Mouse (Mus musculus) embryonic facial prominence, embryonic 11.5 days (tissue): Measurements from ENCODE around the gene Eml4. TPM values are rescaled to one million over a fixed set of nuclear protein-coding genes. Genes with fewer than 3 reads are reported as not detected.

Experiments
- ATAC-seq: fragments of 200-750 bp; cut with Nextera tagmentation; replicated peaks from 2 replicates; pipeline ENCODE4 v1.8.0; 2017; ENCODE audit warnings: low read depth; ENCODE audit not compliant: insufficient number of reproducible peaks, low FRiP score, low TSS enrichment
- DNase-seq: peaks from one replicate; pipeline ENCODE4 v3.0.0-alpha.2; 2015; ENCODE audit warnings: low spot score
- H3K27ac ChIP-seq: fragments of 300-500 bp; sonication (generic); replicated peaks from 2 replicates; pipeline ENCODE4 v1.5.1; 2014; ENCODE audit warnings: mild to moderate bottlenecking, low read depth, low read length, control low read depth
- H3K27me3 ChIP-seq: fragments of 300-500 bp; sonication (generic); 2 replicates; pipeline ENCODE4 v1.6.1; 2014; ENCODE audit warnings: mild to moderate bottlenecking, low read length, moderate library complexity, mixed read lengths; ENCODE audit not compliant: control insufficient read depth, insufficient read depth
- H3K36me3 ChIP-seq: fragments of 300-500 bp; sonication (generic); replicated peaks from 2 replicates; pipeline ENCODE4 v1.6.1; 2014; ENCODE audit warnings: low read depth, mild to moderate bottlenecking, low read length, moderate library complexity, mixed read lengths; ENCODE audit not compliant: control insufficient read depth, insufficient read depth
- H3K4me1 ChIP-seq: fragments of 300-500 bp; sonication (generic); 2 replicates; pipeline ENCODE4 v1.6.1; 2014; ENCODE audit warnings: low read length, mixed read lengths; ENCODE audit not compliant: control insufficient read depth, insufficient read depth
- H3K4me2 ChIP-seq: fragments of 300-500 bp; sonication (generic); 2 replicates; pipeline ENCODE4 v1.6.1; 2014; ENCODE audit warnings: low read depth, mild to moderate bottlenecking, control low read depth, low read length, moderate library complexity
- H3K4me3 ChIP-seq: fragments of 300-500 bp; sonication (generic); 2 replicates; pipeline ENCODE4 v1.5.1; 2014; ENCODE audit warnings: low read depth, low read length, control low read depth
- H3K9ac ChIP-seq: fragments of 300-500 bp; sonication (generic); replicated peaks from 2 replicates; pipeline ENCODE4 v1.6.1; 2014; ENCODE audit warnings: mild to moderate bottlenecking, control low read depth, low read length
- H3K9me3 ChIP-seq: fragments of 300-500 bp; sonication (generic); replicated peaks from 2 replicates; pipeline ENCODE4 v1.6.1; 2016; ENCODE audit warnings: mild to moderate bottlenecking, low read length, inconsistent platforms, mixed read lengths; ENCODE audit not compliant: control insufficient read depth
- WGBS: fragments of 180-500 bp; shearing (Covaris S2); extraction: QIAGEN DNeasy Blood & Tissue Kit; methylation state at CpG from one replicate; pipeline ENCODE4 v1.1.7; 2014; 5-methylcytosine and 5-hydroxymethylcytosine counted together
- polyA plus RNA-seq: library from polyadenylated mRNA; unstranded; fragments of >200 nt; fragmentation: Nextera tagmentation; extraction: Ambion mirVana; gene quantifications from 2 replicates; pipeline ENCODE4 v1.2.1, GENCODE M21; 2014

The Eml4 gene
- polyA plus RNA-seq, 1 experiment from 2014 or later: 65.6 TPM

- no peak overlapping the region for H3K4me2 ChIP-seq
- no peaks in the 10 kb centered on the region for H3K27me3 ChIP-seq
- no peaks in the 10 kb centered on the region for H3K9me3 ChIP-seq
- WGBS: 79% methylated on average over 5 of the region's 5 CpGs
- no peak overlapping the region for H3K9ac ChIP-seq
- no peak overlapping the region for H3K27ac ChIP-seq
- no peak for DNase-seq
- no peaks in the 10 kb centered on the region for H3K36me3 ChIP-seq
- no peak overlapping the region for H3K4me3 ChIP-seq
- no peaks in the 10 kb centered on the region for H3K4me1 ChIP-seq
- no peak for ATAC-seq
These were observed 38.9 kb upstream of the Eml4 start for GRCm38 (mm10) chr17:83311806-83312205.

GRCm38 (mm10) chr17:83312244-83312918 lies 38.4 kb upstream of the Eml4 start:
- H3K9me3 ChIP-seq: no peaks in the 10 kb centered on the region
- H3K4me2 ChIP-seq: peak overlapping the region; percentile 36
- 7% methylated on average over 15 of the region's 15 CpGs for WGBS
- no peak overlapping the region for H3K27ac ChIP-seq
- DNase-seq (peak; percentile 74), ATAC-seq (peak; percentile 59)
- no peaks in the 10 kb centered on the region for H3K36me3 ChIP-seq
- no peaks in the 10 kb centered on the region for H3K4me1 ChIP-seq
- H3K27me3 ChIP-seq: no peaks in the 10 kb centered on the region
- no peak overlapping the region for H3K4me3 ChIP-seq
- H3K9ac ChIP-seq: peak overlapping the region; percentile 18; the same call in 1 of the 2 replicates

GRCm38 (mm10) chr17:83313046-83313689 lies 37.6 kb upstream of the Eml4 start:
- no peaks in the 10 kb centered on the region for H3K9me3 ChIP-seq
- no peak for ATAC-seq
- 50% methylated on average over 8 of the region's 8 CpGs for WGBS

GRCm38 (mm10) chr17:83315476-83315875 lies 35.3 kb upstream of the Eml4 start:
- H3K4me1 ChIP-seq: no peaks in the 10 kb centered on the region
- no peaks in the 10 kb centered on the region for H3K27me3 ChIP-seq
- no peak overlapping the region for H3K4me3 ChIP-seq
- WGBS: 56% methylated on average over 4 of the region's 4 CpGs
- H3K4me2 ChIP-seq: no peak overlapping the region
- H3K9ac ChIP-seq: no peak overlapping the region; the same call in 1 of the 2 replicates
- ATAC-seq (no peak), DNase-seq (no peak)
- no peak overlapping the region for H3K27ac ChIP-seq
- H3K9me3 ChIP-seq: no peaks in the 10 kb centered on the region
- no peaks in the 10 kb centered on the region for H3K36me3 ChIP-seq

More at GRCm38 (mm10) chr17:83313046-83313689, 37.6 kb upstream of the Eml4 start:
- DNase-seq: no peak
- Histone ChIP-seq H3K27ac (no peak overlapping the region), H3K4me1 (no peaks in the 10 kb centered on the region), H3K9ac (no peak overlapping the region), H3K36me3 (no peaks in the 10 kb centered on the region), H3K27me3 (no peaks in the 10 kb centered on the region), H3K4me2 (no peak overlapping the region), H3K4me3 (no peak overlapping the region)

- Histone ChIP-seq H3K27me3 (no peaks in the 10 kb centered on the region), H3K4me1 (peaks cover 4% of the 10 kb centered on the region; the same call in 1 of the 2 replicates), H3K4me3 (no peak overlapping the region), H3K9ac (peak overlapping the region; percentile 52), H3K4me2 (peak overlapping the region; percentile 39), H3K36me3 (no peaks in the 10 kb centered on the region), H3K27ac (no peak overlapping the region), H3K9me3 (no peaks in the 10 kb centered on the region)
- ATAC-seq: no peak
- peak; percentile 43 for DNase-seq
- 8% methylated on average over 25 of the region's 25 CpGs for WGBS
These were observed 28.0 kb upstream of the Eml4 start for GRCm38 (mm10) chr17:83322621-83323335.

- 47% methylated on average over 19 of the region's 19 CpGs for WGBS
- ATAC-seq (no peak), DNase-seq (no peak)
- H3K9ac ChIP-seq: no peak overlapping the region; the same call in 1 of the 2 replicates
- H3K4me2 ChIP-seq: no peak overlapping the region
- H3K4me3 ChIP-seq: no peak overlapping the region
- peaks cover 4% of the 10 kb centered on the region; the same call in 1 of the 2 replicates for H3K4me1 ChIP-seq
- H3K36me3 ChIP-seq: no peaks in the 10 kb centered on the region
- no peaks in the 10 kb centered on the region for H3K27me3 ChIP-seq
- no peaks in the 10 kb centered on the region for H3K9me3 ChIP-seq
- H3K27ac ChIP-seq: no peak overlapping the region; the same call in 1 of the 2 replicates
These were observed 27.1 kb upstream of the Eml4 start for GRCm38 (mm10) chr17:83323410-83324268.

- no peak overlapping the region for H3K9ac ChIP-seq
These were observed 26.5 kb upstream of the Eml4 start for GRCm38 (mm10) chr17:83324269-83324616.

More at GRCm38 (mm10) chr17:83324269-83324616, 26.5 kb upstream of the Eml4 start:
- Histone ChIP-seq H3K4me2 (no peak overlapping the region), H3K4me1 (peaks cover 4% of the 10 kb centered on the region; the same call in 1 of the 2 replicates), H3K9me3 (no peaks in the 10 kb centered on the region), H3K4me3 (no peak overlapping the region), H3K27me3 (no peaks in the 10 kb centered on the region), H3K27ac (no peak overlapping the region), H3K36me3 (no peaks in the 10 kb centered on the region)
- no peak for ATAC-seq
- no peak for DNase-seq
- WGBS: 75% methylated on average over 11 of the region's 11 CpGs
